Mouse (Mus musculus) liver, postnatal 0 days (tissue): ENCODE results near the gene Zcchc14. TPM values are rescaled to one million over a fixed set of nuclear protein-coding genes. Genes with fewer than 3 reads are reported as not detected.

Experiments used
- ATAC-seq: fragments of 200-750 bp; cut with Nextera tagmentation; 2 replicates; pipeline ENCODE4 v1.8.0; 2017; ENCODE audit warnings: mild to moderate bottlenecking, moderate library complexity
- DNase-seq: peaks from one replicate; pipeline ENCODE4 v3.0.0-alpha.2; 2016
- H3K27ac ChIP-seq: fragments of 300-500 bp; sonication (generic); 2 replicates; pipeline ENCODE4 v1.5.1; 2014; ENCODE audit warnings: antibody characterized with exemption, moderate library complexity, mild to moderate bottlenecking, low read depth
- H3K27me3 ChIP-seq: fragments of 300-500 bp; sonication (generic); 2 replicates; pipeline ENCODE4 v1.6.1; 2014; ENCODE audit warnings: low read length, control low read depth, mixed read lengths; ENCODE audit not compliant: insufficient read depth
- H3K36me3 ChIP-seq: fragments of 300-500 bp; sonication (generic); replicated peaks from 2 replicates; pipeline ENCODE4 v1.6.1; 2014; ENCODE audit warnings: mild to moderate bottlenecking, control low read depth, low read length, moderate library complexity, mixed read lengths; ENCODE audit not compliant: insufficient read depth
- H3K4me1 ChIP-seq: fragments of 300-500 bp; sonication (generic); 2 replicates; pipeline ENCODE4 v1.6.1; 2014; ENCODE audit warnings: antibody characterized with exemption, mild to moderate bottlenecking, control low read depth; ENCODE audit not compliant: insufficient read depth
- H3K4me2 ChIP-seq: fragments of 300-500 bp; sonication (generic); 2 replicates; pipeline ENCODE4 v1.6.1; 2014; ENCODE audit warnings: low read depth, mild to moderate bottlenecking, low read length, moderate library complexity, mixed read lengths
- H3K4me3 ChIP-seq: fragments of 300-500 bp; sonication (generic); 2 replicates; pipeline ENCODE4 v1.5.1; 2014; ENCODE audit warnings: low read depth, low read length
- H3K9ac ChIP-seq: fragments of 300-500 bp; sonication (generic); replicated peaks from 2 replicates; pipeline ENCODE4 v1.6.1; 2014; ENCODE audit warnings: mild to moderate bottlenecking, moderate library complexity
- H3K9me3 ChIP-seq: fragments of 300-500 bp; sonication (generic); 2 replicates; pipeline ENCODE4 v1.6.1; 2016; ENCODE audit warnings: mild to moderate bottlenecking, control low read depth, low read length, mixed read lengths
- CTCF ChIP-seq: sonication (generic); IDR thresholded peaks from 2 replicates; pipeline ENCODE4 v1.5.1; 2016; ENCODE audit warnings: antibody characterized with exemption, low read depth
- EP300 ChIP-seq: IDR thresholded peaks from 2 replicates; pipeline ENCODE4 v1.6.1; 2016; ENCODE audit warnings: antibody characterized with exemption, low read depth, mild to moderate bottlenecking
- WGBS: fragments of 180-500 bp; shearing (Covaris S2); extraction: QIAGEN DNeasy Blood & Tissue Kit; methylation state at CpG from one replicate; pipeline ENCODE4 v1.1.7; 2014; ENCODE audit not compliant: insufficient replicate concordance; 5-methylcytosine and 5-hydroxymethylcytosine counted together
- polyA plus RNA-seq: library from polyadenylated mRNA; unstranded; fragments of >200 nt; fragmentation: Nextera tagmentation; extraction: Ambion mirVana; gene quantifications from 2 replicates; pipeline ENCODE4 v1.2.1, GENCODE M21; 2015

The Zcchc14 gene
- polyA plus RNA-seq, 1 experiment from 2014 or later = 2.3 TPM

DNA sequence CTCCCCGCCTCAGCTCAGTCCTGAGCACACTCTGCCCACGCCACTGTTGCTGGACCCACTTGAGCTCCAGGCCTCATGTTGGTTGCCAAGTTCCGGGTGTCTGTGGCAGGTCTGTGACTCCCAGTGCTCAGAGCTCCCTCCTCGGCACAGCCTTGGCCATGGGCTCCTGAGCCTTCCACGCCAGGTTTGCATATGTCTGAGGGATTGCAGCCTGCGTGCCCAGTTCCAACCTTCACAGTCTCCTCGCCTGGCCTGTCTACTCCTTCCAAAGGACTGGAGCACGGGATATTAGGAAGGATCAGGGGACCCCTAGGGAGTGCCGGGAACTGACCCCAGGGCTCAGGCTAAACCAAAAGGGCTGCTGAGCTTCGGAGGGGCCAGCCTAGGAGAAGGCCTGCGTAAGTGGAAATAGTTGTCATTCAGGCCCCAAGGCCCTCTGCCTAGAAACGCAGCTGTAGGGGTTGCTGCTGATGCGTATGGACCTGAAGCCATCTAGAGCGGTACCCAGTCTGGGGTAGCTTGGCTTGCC is 2.3 kb upstream of the Zcchc14 start:
- Histone ChIP-seq H3K36me3 (no peaks in the 10 kb centered on the region), H3K4me1 (peaks cover 14% of the 10 kb centered on the region), H3K4me2 (no peak overlapping the region), H3K9ac (no peak overlapping the region), H3K4me3 (no peak overlapping the region), H3K27ac (no peak overlapping the region), H3K27me3 (peaks cover 34% of the 10 kb centered on the region), H3K9me3 (no peaks in the 10 kb centered on the region)
- no peak for ATAC-seq
- WGBS = 78% methylated on average over 14 of the region's 14 CpGs
- no peak for DNase-seq
- TF ChIP-seq CTCF (no peak), EP300 (no peak)

DNA sequence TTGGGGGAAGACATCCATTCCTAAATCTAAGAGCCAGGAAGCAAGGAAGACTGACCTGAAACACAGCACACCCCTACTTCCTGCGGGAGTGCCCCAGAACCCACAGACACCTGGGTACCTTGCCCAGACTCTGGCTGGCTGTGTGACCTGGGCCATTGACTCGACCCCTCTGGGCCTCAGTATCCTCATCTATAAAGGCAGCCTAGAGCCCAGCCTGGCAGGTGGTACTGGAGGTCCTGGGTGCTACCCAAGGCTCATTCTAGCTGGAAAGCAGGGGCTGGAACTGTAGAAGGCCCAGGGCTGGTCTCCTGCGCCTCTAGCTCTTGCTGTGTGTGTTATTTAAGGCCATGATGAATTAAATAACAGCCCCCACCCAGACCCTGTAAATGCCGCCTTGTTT is 1.4 kb upstream of the Zcchc14 start:
- 68% methylated on average over 4 of the region's 4 CpGs for WGBS
- H3K4me3 ChIP-seq = no peak overlapping the region
- H3K9me3 ChIP-seq = no peaks in the 10 kb centered on the region
- no peak for DNase-seq
- H3K4me2 ChIP-seq = no peak overlapping the region; the same call in 1 of the 2 replicates
- no peak for ATAC-seq
- peaks cover 34% of the 10 kb centered on the region for H3K27me3 ChIP-seq
- H3K4me1 ChIP-seq = peaks cover 18% of the 10 kb centered on the region
- H3K9ac ChIP-seq = no peak overlapping the region
- H3K27ac ChIP-seq = no peak overlapping the region
- no peak for TF ChIP-seq EP300
- no peak for TF ChIP-seq CTCF
- no peaks in the 10 kb centered on the region for H3K36me3 ChIP-seq

DNA sequence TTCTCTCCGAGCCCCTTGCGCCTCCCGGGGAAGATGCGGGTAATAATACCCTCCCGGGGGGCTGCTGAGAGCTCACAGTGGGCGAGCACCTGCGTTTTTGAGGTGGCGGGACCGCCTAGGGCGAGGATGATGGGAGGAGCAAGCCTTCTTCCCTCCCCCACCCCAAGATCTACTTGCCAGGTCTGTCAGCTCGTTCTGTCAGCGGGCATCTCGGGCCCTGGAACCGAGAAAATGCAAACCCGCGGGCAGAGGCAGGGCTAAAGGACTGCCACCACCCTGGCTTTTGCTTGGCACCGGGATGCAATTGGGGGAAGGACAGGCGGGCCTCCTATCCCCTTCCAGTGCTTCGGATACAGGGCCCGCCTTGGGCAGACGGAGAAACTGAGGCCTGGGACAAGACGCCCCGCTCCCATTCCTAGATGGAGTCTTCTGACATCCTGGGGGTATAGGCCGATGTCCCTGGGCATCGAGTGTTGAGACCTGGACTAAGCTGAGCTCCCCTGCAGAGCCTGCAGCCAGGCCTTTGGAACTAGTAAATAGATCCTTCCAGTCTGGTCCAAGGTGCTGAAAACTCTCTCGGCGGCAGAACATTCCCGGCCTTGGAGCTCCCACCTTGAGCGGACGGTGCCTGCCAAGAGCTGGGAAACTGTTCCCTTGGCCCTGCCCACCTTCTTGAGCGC is 779 bp upstream of the Zcchc14 start:
- Histone ChIP-seq H3K9ac (peak overlapping the region; percentile 65), H3K27ac (peak overlapping the region; percentile 65; the same call in 1 of the 2 replicates), H3K4me1 (peaks cover 25% of the 10 kb centered on the region), H3K4me3 (peak overlapping the region; percentile 56), H3K4me2 (peak overlapping the region; percentile 85), H3K36me3 (no peaks in the 10 kb centered on the region), H3K9me3 (no peaks in the 10 kb centered on the region), H3K27me3 (peaks cover 34% of the 10 kb centered on the region)
- DNase-seq = no peak
- TF ChIP-seq EP300 (no peak), CTCF (no peak)
- 6% methylated on average over 31 of the region's 31 CpGs for WGBS
- ATAC-seq = no peak

DNA sequence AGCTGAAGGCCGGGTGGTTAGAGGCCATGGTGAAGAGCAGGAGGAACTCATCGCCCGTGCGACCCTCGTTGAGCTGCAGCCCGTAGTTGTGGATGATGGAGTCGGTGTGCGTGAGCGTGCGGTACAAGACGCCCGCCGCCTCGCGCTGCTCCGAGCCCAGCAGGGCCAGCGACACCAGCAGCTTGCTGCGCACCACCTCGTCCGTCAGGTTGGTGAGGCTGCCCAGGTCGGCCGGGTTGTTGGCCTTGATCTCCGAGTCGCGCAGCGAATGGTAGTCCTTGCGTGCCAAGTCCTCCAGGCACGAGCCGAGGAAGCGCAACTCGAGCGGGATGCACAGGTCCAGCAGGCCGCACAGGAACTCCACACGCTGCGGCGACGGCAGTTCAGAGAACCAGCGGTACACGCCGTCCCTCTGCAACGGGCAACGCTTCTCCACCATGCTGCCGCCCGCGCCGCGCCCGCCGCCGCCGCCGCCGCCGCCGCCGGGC is 783 bp downstream of the Zcchc14 start:
- H3K27me3 ChIP-seq = peaks cover 34% of the 10 kb centered on the region
- no peaks in the 10 kb centered on the region for H3K36me3 ChIP-seq
- H3K9me3 ChIP-seq = no peaks in the 10 kb centered on the region
- peaks cover 32% of the 10 kb centered on the region for H3K4me1 ChIP-seq
- DNase-seq (peak; percentile 45), ATAC-seq (no peak)
- peak overlapping the region; percentile 56 for H3K4me3 ChIP-seq
- H3K9ac ChIP-seq = peak overlapping the region; percentile 69
- under 1% methylated on average over 37 of the region's 56 CpGs for WGBS
- peak overlapping the region; percentile 77; the same call in 1 of the 2 replicates for H3K27ac ChIP-seq
- TF ChIP-seq CTCF (no peak), EP300 (no peak)
- peak overlapping the region; percentile 79 for H3K4me2 ChIP-seq

DNA sequence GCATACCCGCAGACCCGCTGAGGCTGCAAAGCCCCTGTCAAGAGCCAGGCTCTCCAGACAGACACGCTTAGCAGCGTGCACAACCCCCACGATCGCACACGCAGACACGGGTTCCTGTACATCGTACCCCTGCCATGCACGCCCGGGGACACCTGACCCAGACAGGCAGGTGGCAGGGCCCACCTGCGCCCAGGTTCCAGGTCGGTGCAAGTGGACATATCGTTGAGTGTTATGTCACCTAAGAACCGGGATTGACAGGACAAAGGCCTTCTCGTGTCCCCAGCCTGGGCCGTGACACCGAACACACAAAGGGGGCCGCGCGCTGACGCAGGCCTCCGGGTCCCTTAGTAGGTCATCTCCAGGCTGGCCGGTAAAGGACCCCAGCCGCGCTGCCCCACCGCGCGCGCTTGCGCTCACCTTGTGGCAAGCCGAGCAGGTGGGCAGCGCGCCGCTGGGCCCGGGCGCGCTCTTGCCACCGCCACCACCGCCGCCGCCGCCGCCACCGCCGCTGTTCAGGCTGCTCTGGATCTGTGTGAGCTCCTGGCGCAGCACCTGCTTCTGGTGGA is 1.3 kb downstream of the Zcchc14 start:
- H3K36me3 ChIP-seq = no peaks in the 10 kb centered on the region
- H3K9ac ChIP-seq = peak overlapping the region; percentile 69
- ATAC-seq = no peak
- peaks cover 32% of the 10 kb centered on the region for H3K4me1 ChIP-seq
- TF ChIP-seq CTCF (no peak), EP300 (no peak)
- peak overlapping the region; percentile 79 for H3K4me2 ChIP-seq
- H3K27ac ChIP-seq = no peak overlapping the region
- DNase-seq = no peak
- peak overlapping the region; percentile 56 for H3K4me3 ChIP-seq
- H3K27me3 ChIP-seq = peaks cover 34% of the 10 kb centered on the region
- WGBS = 16% methylated on average over 39 of the region's 47 CpGs
- no peaks in the 10 kb centered on the region for H3K9me3 ChIP-seq
